Mouse (Mus musculus) heart, adult 2 months (tissue): ENCODE measurements around the gene Usp13.

Experiments used
- CTCF ChIP-seq: fragments of 200-600 bp; IDR thresholded peaks from 2 replicates; pipeline ENCODE4 v1.8.1; 2022; ENCODE audit warnings: antibody characterized with exemption, mild to moderate bottlenecking, moderate library complexity
- POLR2A ChIP-seq: fragments of 200-500 bp; IDR thresholded peaks from 2 replicates; pipeline ENCODE4 v1.6.1; 2011; ENCODE audit warnings: mild to moderate bottlenecking, low read depth, low read length, control low read depth; ENCODE audit not compliant: insufficient read depth

DNA sequence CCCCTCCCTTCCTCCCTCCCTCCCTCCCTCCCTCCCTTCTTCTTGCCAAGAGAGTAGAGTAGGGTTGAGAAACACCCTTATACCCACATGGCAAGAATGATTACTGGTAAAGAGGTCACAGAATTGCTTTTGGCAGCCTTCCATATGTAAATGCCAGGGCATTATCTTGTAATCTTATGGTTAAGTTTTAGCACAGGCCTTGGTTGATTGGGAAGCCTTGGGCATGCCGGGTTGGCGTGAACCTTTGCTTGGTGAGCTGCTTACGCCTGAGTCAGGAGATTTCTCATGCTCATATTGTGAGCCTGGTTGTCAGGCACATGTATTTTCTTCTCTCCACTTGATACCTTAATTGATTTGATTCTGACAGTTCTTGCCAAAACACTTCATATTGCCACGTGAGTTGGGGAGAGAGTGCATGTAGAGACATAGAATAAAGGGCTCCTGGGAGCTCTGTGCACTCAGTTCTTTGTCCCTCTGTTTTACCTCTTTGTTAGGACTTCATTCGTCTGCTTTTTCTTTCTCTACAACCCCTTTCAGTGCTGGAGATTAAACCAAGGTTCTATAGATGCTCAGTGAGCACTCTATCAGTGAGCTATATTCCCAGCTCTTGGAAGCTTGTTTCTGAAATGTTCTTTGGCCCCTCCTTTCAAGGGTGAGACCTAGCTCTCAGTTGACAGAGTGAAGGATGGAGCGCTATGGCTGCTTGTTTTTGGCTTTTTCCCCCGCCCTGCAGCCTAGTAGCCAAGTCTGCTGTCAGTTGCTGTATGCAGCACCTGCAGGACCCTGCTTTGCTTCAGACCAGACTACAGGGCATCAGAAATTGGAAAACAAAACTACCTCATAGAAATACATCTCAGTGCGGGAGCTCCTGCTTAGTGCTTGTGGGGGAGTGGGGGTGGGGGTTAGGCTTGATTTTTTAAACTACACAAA lies 88.8 kb downstream of the Usp13 start:
- TF ChIP-seq CTCF = no peak
- no peak for TF ChIP-seq POLR2A
